Mouse (Mus musculus) limb, embryonic 10.5 days (tissue): Measurements from ENCODE around the gene B4galt5. TPM values are rescaled to one million over a fixed set of nuclear protein-coding genes. Genes with fewer than 3 reads are reported as not detected.

Experiments used
- DNase-seq: peaks from one replicate; pipeline ENCODE4 v3.0.0-alpha.2; 2017; ENCODE audit warnings: low spot score
- H3K27ac ChIP-seq: fragments of 300-500 bp; sonication (generic); 2 replicates; pipeline ENCODE4 v1.5.1; 2016; ENCODE audit warnings: mild to moderate bottlenecking
- H3K27me3 ChIP-seq: fragments of 300-500 bp; sonication (generic); 2 replicates; pipeline ENCODE4 v1.6.1; 2016; ENCODE audit warnings: low read depth, mild to moderate bottlenecking; ENCODE audit not compliant: poor library complexity, severe bottlenecking
- H3K36me3 ChIP-seq: fragments of 300-500 bp; sonication (generic); 2 replicates; pipeline ENCODE4 v1.6.1; 2016; ENCODE audit warnings: mild to moderate bottlenecking, moderate library complexity
- H3K4me1 ChIP-seq: fragments of 300-500 bp; sonication (generic); 2 replicates; pipeline ENCODE4 v1.6.1; 2016
- H3K4me3 ChIP-seq: fragments of 300-500 bp; sonication (generic); 2 replicates; pipeline ENCODE4 v1.5.1; 2016; ENCODE audit warnings: mild to moderate bottlenecking, moderate library complexity
- H3K9me3 ChIP-seq: fragments of 300-500 bp; sonication (generic); replicated peaks from 2 replicates; pipeline ENCODE4 v1.6.1; 2016; ENCODE audit warnings: mild to moderate bottlenecking
- WGBS: fragments of 180-500 bp; shearing (Covaris S2); methylation state at CpG from one replicate; pipeline ENCODE4 v1.1.7; 2016; 5-methylcytosine and 5-hydroxymethylcytosine counted together
- polyA plus RNA-seq: library from polyadenylated mRNA; unstranded; fragments of >200 nt; fragmentation: Nextera tagmentation; extraction: Ambion mirVana; gene quantifications from 2 replicates; pipeline ENCODE4 v1.2.1, GENCODE M21; 2016

B4galt5 gene
- polyA plus RNA-seq, 1 experiment from 2014 or later = 11.3 TPM

- no peak for DNase-seq
- Histone ChIP-seq H3K36me3 (no peaks in the 10 kb centered on the region), H3K9me3 (no peaks in the 10 kb centered on the region), H3K27ac (no peak overlapping the region), H3K4me1 (peaks cover 23% of the 10 kb centered on the region), H3K4me3 (no peak overlapping the region), H3K27me3 (no peaks in the 10 kb centered on the region)
- WGBS = 91% methylated on average over 8 of the region's 8 CpGs
Measured at GRCm38 (mm10) chr2:167321372-167321771, 27.6 kb downstream of the B4galt5 start.

DNA sequence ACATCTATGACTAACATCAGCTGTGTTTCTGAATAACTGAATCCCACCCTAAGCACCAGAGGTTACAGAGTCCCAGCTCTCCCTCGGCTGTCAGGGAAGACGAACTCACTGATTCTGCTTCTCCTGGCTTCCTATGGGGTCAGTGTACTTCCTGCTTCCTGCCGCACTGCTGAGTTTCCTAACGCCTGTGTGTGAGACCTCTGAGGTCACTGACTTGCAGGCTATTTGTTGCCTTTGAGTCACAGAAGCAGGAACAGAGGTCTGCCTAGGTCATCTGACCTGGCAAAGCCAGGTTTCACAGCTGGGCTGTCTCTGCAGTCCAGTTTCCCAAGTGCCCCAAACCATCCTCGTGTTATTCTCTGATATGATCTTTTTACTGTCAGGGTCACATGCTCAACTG, 30.0 kb downstream of the B4galt5 start:
- WGBS = 17% methylated on average over 5 of the region's 5 CpGs
- no peak overlapping the region for H3K4me3 ChIP-seq
- H3K4me1 ChIP-seq = peaks cover 31% of the 10 kb centered on the region
- DNase-seq = no peak
- 0 out of 2 replicates have a peak overlapping the region, but pooled peaks have one; percentile 12 for H3K27ac ChIP-seq
- no peaks in the 10 kb centered on the region for H3K9me3 ChIP-seq
- H3K36me3 ChIP-seq = no peaks in the 10 kb centered on the region
- H3K27me3 ChIP-seq = no peaks in the 10 kb centered on the region

GRCm38 (mm10) chr2:167316724-167317187, 32.2 kb downstream of the B4galt5 start:
- Histone ChIP-seq H3K9me3 (no peaks in the 10 kb centered on the region), H3K4me1 (peaks cover 33% of the 10 kb centered on the region), H3K27me3 (no peaks in the 10 kb centered on the region), H3K4me3 (no peak overlapping the region), H3K36me3 (no peaks in the 10 kb centered on the region), H3K27ac (no peak overlapping the region)
- no peak for DNase-seq
- 94% methylated on average over 3 of the region's 3 CpGs for WGBS

GRCm38 (mm10) chr2:167314491-167314890, 34.5 kb downstream of the B4galt5 start:
- Histone ChIP-seq H3K27ac (0 out of 2 replicates have a peak overlapping the region, but pooled peaks have one; percentile 39), H3K27me3 (no peaks in the 10 kb centered on the region), H3K4me1 (peaks cover 31% of the 10 kb centered on the region), H3K9me3 (no peaks in the 10 kb centered on the region), H3K36me3 (peaks cover 3% of the 10 kb centered on the region), H3K4me3 (no peak overlapping the region)
- no peak for DNase-seq
- 83% methylated on average over 8 of the region's 8 CpGs for WGBS

DNA sequence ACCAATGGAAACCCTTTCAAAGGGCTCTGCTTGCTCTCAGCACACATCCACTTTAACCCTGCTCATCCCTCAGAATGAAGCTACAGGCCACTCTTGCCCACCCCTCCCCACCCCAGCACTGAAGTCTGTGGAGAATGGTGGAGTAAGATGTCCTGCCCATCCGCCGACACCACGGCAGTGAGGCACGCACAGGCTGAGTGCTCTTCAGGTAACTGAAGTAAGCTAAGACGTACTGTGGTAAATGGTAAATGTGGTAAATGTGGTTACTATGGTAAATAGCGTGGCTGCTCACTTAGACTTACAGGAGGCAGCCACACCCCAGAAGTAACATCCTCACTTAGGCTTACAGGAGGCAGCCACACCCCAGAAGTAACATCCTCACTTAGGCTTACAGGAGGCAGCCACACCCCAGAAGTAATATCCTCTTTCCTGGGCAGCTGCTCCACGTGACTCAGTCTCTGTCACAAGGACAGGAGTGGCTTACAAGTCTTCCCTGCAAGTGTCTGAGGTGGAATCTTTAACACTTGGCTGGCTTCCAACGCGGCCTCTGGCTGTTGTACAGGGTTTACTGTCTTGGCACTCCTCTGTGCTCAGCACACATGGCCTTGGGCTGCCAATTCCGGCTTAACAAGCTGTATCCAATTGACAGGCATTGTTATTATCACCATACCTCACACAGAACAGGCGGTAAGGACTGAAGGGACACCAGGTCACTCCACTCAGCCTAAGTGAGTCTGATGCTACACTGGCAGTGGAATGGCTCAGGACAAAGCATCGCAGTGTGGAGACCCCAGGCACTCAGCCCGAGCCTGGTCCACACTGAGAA, 35.3 kb downstream of the B4galt5 start:
- WGBS = 77% methylated on average over 13 of the region's 13 CpGs
- Histone ChIP-seq H3K4me3 (no peak overlapping the region), H3K27ac (peak overlapping the region; percentile 39; the same call in 1 of the 2 replicates), H3K4me1 (peaks cover 24% of the 10 kb centered on the region), H3K9me3 (no peaks in the 10 kb centered on the region), H3K36me3 (peaks cover 10% of the 10 kb centered on the region), H3K27me3 (no peaks in the 10 kb centered on the region)
- no peak for DNase-seq

GRCm38 (mm10) chr2:167310121-167310520, 38.9 kb downstream of the B4galt5 start:
- Histone ChIP-seq H3K36me3 (peaks cover 28% of the 10 kb centered on the region), H3K27ac (no peak overlapping the region), H3K4me1 (peaks cover 31% of the 10 kb centered on the region), H3K27me3 (no peaks in the 10 kb centered on the region), H3K4me3 (no peak overlapping the region), H3K9me3 (no peaks in the 10 kb centered on the region)
- 96% methylated on average over 1 of the region's 1 CpGs for WGBS
- no peak for DNase-seq

DNA sequence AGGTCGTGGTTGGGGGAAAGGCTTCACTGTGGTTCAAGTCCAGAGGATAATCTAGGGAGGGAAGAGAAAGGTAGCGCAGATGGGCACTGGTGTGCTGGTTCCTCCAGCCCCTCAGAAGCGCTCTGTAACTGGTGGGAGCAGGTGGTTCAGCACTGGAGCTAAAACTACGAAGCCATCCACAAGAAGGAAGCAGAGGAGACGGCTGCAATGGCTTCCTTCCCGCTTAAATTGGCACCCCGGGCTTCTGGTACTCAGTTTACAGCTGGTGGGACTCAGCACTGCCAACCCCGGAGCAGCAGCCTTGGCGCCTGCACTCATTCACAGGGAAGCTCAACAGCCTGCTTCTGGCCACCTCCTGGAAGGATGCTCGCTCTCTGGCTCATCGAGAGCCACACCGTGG, 39.7 kb downstream of the B4galt5 start:
- H3K36me3 ChIP-seq = peaks cover 34% of the 10 kb centered on the region
- WGBS = 89% methylated on average over 12 of the region's 12 CpGs
- no peak for DNase-seq
- H3K27ac ChIP-seq = no peak overlapping the region
- no peak overlapping the region for H3K4me3 ChIP-seq
- H3K9me3 ChIP-seq = no peaks in the 10 kb centered on the region
- H3K4me1 ChIP-seq = peaks cover 26% of the 10 kb centered on the region
- H3K27me3 ChIP-seq = no peaks in the 10 kb centered on the region

DNA sequence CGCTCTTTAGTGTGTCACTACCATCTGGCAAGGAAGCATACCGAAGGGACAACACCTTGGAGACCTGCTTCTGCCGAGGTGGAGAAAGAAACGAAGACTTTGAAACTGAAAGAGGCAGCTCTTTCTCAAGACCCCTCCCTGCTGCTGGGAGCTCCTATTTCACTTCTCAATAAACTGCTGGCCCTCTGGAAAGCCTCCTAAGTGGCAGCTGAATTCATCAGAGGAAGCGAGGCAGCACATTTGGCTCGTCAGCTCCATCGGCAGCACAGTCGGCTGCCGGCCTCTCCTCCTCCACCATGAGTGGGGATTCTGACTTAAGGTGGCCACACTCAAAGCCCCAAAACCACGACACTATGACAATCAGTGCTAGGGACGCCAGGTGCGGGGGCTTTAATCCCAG, 41.3 kb downstream of the B4galt5 start:
- no peak for DNase-seq
- Histone ChIP-seq H3K4me3 (0 out of 2 replicates have a peak overlapping the region, but pooled peaks have one; percentile 2), H3K27ac (peak overlapping the region; percentile 81), H3K9me3 (no peaks in the 10 kb centered on the region), H3K36me3 (peaks cover 43% of the 10 kb centered on the region), H3K4me1 (peaks cover 20% of the 10 kb centered on the region), H3K27me3 (no peaks in the 10 kb centered on the region)
- WGBS = 49% methylated on average over 12 of the region's 12 CpGs

DNA sequence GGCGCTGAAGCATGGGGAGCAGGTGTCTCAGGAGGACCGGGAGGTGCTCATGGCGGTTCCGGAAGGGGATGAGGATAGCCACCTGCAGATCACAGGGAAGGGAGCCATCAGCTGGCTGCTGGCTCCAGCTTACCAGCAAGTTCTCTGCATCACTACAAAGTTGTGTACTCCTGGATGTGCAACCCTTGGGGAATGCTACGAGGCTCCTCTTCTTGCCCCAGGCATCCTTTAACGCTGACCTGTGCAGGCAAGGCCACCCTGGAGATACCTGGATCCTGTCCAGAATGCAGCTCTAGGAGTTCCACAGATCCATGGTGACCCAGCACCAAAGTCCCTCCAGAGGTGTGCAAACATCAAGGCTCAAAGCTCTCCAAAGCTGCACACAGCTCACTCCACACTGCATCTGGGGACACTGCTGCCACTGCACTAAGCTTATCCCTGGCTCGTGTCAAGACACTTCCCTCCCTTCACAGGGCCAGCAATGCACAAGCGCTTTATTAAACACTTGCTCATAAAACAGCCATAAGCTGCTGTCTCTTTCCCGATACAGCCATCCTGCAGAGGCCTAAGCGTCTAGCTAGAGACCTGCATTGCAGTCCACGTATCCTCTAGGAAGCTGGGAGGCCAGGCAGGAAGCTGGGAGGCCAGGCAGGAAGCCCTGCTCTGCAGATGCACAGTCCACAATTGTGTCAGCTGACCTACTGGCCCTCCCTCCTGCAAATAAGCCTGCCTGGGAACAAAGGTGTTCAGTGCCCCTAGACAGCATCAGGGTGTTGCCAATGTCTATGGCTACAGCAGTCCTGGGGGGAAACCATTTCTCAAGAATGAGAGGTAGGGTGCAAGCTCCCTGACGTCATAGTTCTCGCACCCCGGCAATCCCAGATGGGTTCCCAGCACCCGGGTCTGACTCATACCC, 42.1 kb downstream of the B4galt5 start:
- H3K4me1 ChIP-seq = peaks cover 20% of the 10 kb centered on the region
- peaks cover 49% of the 10 kb centered on the region for H3K36me3 ChIP-seq
- H3K9me3 ChIP-seq = no peaks in the 10 kb centered on the region
- H3K4me3 ChIP-seq = 0 out of 2 replicates have a peak overlapping the region, but pooled peaks have one; percentile 2
- no peaks in the 10 kb centered on the region for H3K27me3 ChIP-seq
- no peak for DNase-seq
- WGBS = 87% methylated on average over 15 of the region's 15 CpGs
- peak overlapping the region; percentile 81 for H3K27ac ChIP-seq

DNA sequence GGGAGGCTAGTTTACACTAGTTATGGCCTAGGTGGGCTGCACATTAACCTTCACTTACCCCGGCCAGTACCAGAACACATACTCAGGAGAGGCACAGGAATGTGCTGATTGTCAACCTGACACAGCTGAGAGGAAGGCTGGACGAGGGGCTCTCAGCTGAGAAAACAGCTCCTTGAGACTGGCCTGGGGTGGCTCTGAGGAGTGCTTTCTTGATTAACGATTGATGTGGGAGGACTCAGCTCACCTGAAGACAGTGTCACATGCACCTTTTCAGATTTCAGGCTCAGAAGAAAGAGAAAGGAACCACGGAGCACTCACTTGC, 42.7 kb downstream of the B4galt5 start:
- no peaks in the 10 kb centered on the region for H3K9me3 ChIP-seq
- peaks cover 20% of the 10 kb centered on the region for H3K4me1 ChIP-seq
- H3K27me3 ChIP-seq = no peaks in the 10 kb centered on the region
- H3K36me3 ChIP-seq = peaks cover 55% of the 10 kb centered on the region
- peak overlapping the region; percentile 81; the same call in 1 of the 2 replicates for H3K27ac ChIP-seq
- H3K4me3 ChIP-seq = no peak overlapping the region
- 88% methylated on average over 4 of the region's 4 CpGs for WGBS
- DNase-seq = no peak

DNA sequence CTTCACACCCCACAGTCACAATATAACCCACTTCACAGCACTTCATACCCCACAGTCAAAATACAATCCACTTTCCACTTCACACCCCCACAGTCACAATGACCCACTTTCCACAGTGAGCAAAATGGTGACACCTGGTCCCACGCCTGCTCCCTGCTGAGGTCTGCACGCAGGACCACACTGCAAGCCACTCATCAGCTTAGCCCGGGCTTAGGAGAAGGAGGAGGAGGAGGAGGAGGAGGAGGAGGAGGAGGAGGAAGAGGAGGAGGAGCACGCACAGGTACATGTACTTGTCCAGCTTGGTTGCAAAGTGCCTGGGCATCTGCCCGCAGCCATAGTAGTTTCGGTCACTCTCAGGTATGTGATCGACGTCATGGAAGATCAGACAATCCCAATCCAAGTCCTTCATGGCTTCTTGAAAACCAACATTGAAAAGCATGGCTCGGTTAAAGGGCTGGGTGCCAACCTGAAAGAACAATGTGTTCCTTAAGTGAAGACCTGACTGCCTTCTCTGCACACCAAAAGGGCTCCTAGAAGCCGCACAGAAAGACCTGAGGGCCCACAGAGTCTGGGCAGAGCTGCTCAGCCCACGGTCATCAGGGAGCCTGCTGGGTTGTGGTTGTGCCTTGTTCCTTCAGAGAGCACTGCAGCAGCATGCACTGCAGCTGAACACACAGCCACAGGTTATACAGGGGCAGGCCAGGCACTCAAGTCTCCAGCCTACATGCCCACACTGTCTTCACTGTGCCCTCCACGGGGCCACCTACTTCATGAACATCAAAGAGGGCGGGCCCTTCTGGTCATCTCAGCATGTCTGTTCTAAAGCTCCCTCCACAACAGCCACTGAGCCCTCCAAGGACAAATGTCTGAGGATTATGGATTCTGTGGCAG, 43.4 kb downstream of the B4galt5 start:
- no peak overlapping the region for H3K4me3 ChIP-seq
- no peak overlapping the region for H3K27ac ChIP-seq
- peaks cover 20% of the 10 kb centered on the region for H3K4me1 ChIP-seq
- H3K9me3 ChIP-seq = no peaks in the 10 kb centered on the region
- H3K36me3 ChIP-seq = peaks cover 58% of the 10 kb centered on the region
- no peak for DNase-seq
- no peaks in the 10 kb centered on the region for H3K27me3 ChIP-seq
- WGBS = 91% methylated on average over 13 of the region's 13 CpGs

GRCm38 (mm10) chr2:167304651-167305381, 44.2 kb downstream of the B4galt5 start:
- H3K36me3 ChIP-seq = peaks cover 64% of the 10 kb centered on the region
- 91% methylated on average over 16 of the region's 16 CpGs for WGBS

More at GRCm38 (mm10) chr2:167304651-167305381, 44.2 kb downstream of the B4galt5 start:
- Histone ChIP-seq H3K4me1 (peaks cover 26% of the 10 kb centered on the region), H3K27ac (no peak overlapping the region), H3K27me3 (no peaks in the 10 kb centered on the region), H3K4me3 (no peak overlapping the region), H3K9me3 (no peaks in the 10 kb centered on the region)
- DNase-seq = no peak
